Mouse (Mus musculus) limb, embryonic 15.5 days (tissue): ENCODE measurements at regions not wholly inside any gene's neighbourhood (a gene's known extent, or its start where the extent isn't known, plus 50 kb on each side); places are given as distances from the start of the nearest gene placed in this dataset.

Experiments used
- ATAC-seq: fragments of 200-750 bp; cut with Nextera tagmentation; 2 replicates; pipeline ENCODE4 v1.8.0; 2017; ENCODE audit warnings: low read depth, moderate TSS enrichment; ENCODE audit not compliant: insufficient number of reproducible peaks, low FRiP score, low TSS enrichment
- H3K27ac ChIP-seq: fragments of 300-500 bp; sonication (generic); 2 replicates; pipeline ENCODE4 v1.5.1; 2015; ENCODE audit warnings: moderate library complexity, mild to moderate bottlenecking, inconsistent platforms
- H3K27me3 ChIP-seq: fragments of 300-500 bp; sonication (generic); 2 replicates; pipeline ENCODE4 v1.6.1; 2015; ENCODE audit warnings: inconsistent platforms
- H3K36me3 ChIP-seq: fragments of 300-500 bp; sonication (generic); 2 replicates; pipeline ENCODE4 v1.6.1; 2015; ENCODE audit warnings: inconsistent platforms
- H3K4me1 ChIP-seq: fragments of 300-500 bp; sonication (generic); 2 replicates; pipeline ENCODE4 v1.6.1; 2015; ENCODE audit warnings: inconsistent platforms
- H3K4me2 ChIP-seq: fragments of 300-500 bp; sonication (generic); 2 replicates; pipeline ENCODE4 v1.6.1; 2015; ENCODE audit warnings: mild to moderate bottlenecking, inconsistent platforms
- H3K4me3 ChIP-seq: fragments of 300-500 bp; sonication (generic); 2 replicates; pipeline ENCODE4 v1.5.1; 2015; ENCODE audit warnings: mild to moderate bottlenecking, inconsistent platforms
- H3K9ac ChIP-seq: fragments of 300-500 bp; sonication (generic); 2 replicates; pipeline ENCODE4 v1.6.1; 2015; ENCODE audit warnings: inconsistent platforms
- H3K9me3 ChIP-seq: fragments of 300-500 bp; sonication (generic); 2 replicates; pipeline ENCODE4 v1.6.1; 2016; ENCODE audit warnings: inconsistent platforms
- WGBS: fragments of 180-500 bp; shearing (Covaris S2); methylation state at CpG from one replicate; pipeline ENCODE4 v1.1.7; 2015; 5-methylcytosine and 5-hydroxymethylcytosine counted together

DNA sequence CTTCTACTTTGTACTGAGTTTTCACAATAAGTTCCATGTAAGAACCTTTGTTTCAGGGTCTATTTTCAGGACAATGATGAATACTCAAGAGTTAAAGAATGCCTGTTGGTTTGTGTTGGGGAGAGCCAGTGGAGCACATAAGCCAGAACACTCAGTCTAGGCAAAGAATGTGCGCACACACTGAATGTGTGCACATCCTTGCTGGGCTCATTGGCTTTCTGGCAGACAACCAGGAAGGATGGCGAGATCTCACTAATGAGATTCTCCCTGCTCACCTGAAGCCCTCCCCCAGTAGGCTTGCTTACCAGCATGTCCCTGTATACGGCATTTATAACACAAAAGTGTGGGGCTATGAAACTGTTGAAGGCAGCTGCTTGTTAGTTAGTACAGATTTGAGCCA lies 411.0 kb downstream of the D3Ertd751e start:
- no peaks in the 10 kb centered on the region for H3K4me1 ChIP-seq
- H3K4me2 ChIP-seq, result no peak overlapping the region
- no peaks in the 10 kb centered on the region for H3K9me3 ChIP-seq
- no peak overlapping the region for H3K27ac ChIP-seq
- no peak overlapping the region for H3K4me3 ChIP-seq
- no peaks in the 10 kb centered on the region for H3K27me3 ChIP-seq
- WGBS, result 89% methylated on average over 3 of the region's 3 CpGs
- H3K36me3 ChIP-seq, result no peaks in the 10 kb centered on the region
- no peak overlapping the region for H3K9ac ChIP-seq
- no peak for ATAC-seq

DNA sequence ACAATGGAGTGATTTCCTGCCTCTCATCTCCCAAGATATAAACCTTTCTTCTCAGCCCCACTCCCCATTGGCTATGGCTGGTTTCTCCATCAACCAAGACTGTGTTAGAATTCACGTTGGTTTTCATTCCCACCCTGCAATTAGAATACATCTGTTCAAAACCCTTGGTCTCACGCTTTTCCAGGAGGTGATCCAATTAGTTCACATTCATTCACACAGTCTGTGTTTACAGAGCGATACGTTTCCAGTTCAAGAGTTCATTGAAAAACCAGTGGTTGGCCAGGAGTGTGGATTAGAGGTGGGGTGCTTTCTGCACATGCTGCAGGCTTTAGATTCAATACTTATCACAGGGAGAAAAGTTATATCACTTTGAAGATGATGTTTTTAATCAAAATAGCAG lies 412.5 kb downstream of the D3Ertd751e start:
- Histone ChIP-seq H3K9ac (no peak overlapping the region), H3K27ac (no peak overlapping the region), H3K4me2 (no peak overlapping the region), H3K9me3 (no peaks in the 10 kb centered on the region), H3K36me3 (no peaks in the 10 kb centered on the region), H3K4me3 (no peak overlapping the region), H3K27me3 (no peaks in the 10 kb centered on the region), H3K4me1 (no peaks in the 10 kb centered on the region)
- ATAC-seq, result no peak
- WGBS, result 53% methylated on average over 4 of the region's 4 CpGs

DNA sequence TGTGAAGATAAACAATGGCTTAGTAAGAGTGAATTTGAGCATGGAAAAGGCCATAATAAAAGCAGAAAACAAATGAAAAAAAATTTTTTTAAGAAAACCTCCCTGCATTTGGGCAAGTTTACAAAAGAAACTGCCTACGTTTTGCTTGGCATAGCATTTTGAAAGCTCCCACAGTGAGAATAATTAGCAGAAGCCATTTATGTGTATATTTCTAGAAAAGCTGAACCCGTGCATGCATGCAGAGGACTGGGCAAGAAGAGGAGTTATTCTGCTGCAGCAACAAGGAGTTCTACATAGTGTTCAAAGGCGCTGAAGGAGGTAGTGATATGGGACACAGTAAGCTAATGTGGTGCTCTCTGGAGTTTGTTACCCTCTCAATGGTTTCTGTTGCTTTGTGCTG lies 421.3 kb downstream of the D3Ertd751e start:
- no peak overlapping the region for H3K4me3 ChIP-seq
- no peak overlapping the region for H3K27ac ChIP-seq
- no peaks in the 10 kb centered on the region for H3K9me3 ChIP-seq
- no peaks in the 10 kb centered on the region for H3K4me1 ChIP-seq
- ATAC-seq, result no peak
- H3K27me3 ChIP-seq, result no peaks in the 10 kb centered on the region
- no peaks in the 10 kb centered on the region for H3K36me3 ChIP-seq
- WGBS, result 60% methylated on average over 3 of the region's 3 CpGs
- no peak overlapping the region for H3K9ac ChIP-seq
- H3K4me2 ChIP-seq, result no peak overlapping the region

DNA sequence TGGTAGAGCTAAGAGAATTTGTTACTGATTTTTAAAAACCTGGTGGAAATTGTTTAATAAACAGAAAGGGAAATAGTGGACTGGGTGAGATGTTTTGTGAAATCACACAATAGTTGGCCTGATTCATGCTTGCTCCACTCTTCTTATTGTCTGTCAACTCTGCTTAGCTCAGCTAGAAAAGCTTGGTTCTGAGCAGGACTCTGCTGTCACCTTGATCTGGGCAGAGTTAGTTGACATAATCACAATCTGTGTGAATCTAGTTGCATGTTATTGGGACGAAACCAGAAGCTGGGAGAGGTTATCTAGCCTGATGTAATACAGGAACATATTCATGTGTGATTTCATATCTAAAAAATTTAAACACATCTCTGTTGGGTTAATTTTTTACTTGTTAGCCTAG lies 456.8 kb downstream of the D3Ertd751e start:
- Histone ChIP-seq H3K9ac (no peak overlapping the region), H3K36me3 (no peaks in the 10 kb centered on the region), H3K9me3 (no peaks in the 10 kb centered on the region), H3K27me3 (no peaks in the 10 kb centered on the region), H3K4me1 (no peaks in the 10 kb centered on the region), H3K4me3 (no peak overlapping the region), H3K4me2 (no peak overlapping the region), H3K27ac (no peak overlapping the region)
- no peak for ATAC-seq
- 59% methylated on average over 1 of the region's 1 CpGs for WGBS

GRCm38 (mm10) chr3:42201373-42201772 lies 459.0 kb downstream of the D3Ertd751e start:
- H3K27ac ChIP-seq, result no peak overlapping the region
- H3K9me3 ChIP-seq, result no peaks in the 10 kb centered on the region
- no peak overlapping the region for H3K9ac ChIP-seq
- H3K36me3 ChIP-seq, result no peaks in the 10 kb centered on the region
- H3K4me3 ChIP-seq, result no peak overlapping the region
- no peaks in the 10 kb centered on the region for H3K4me1 ChIP-seq
- H3K4me2 ChIP-seq, result no peak overlapping the region
- no peak for ATAC-seq
- 85% methylated on average over 6 of the region's 6 CpGs for WGBS
- H3K27me3 ChIP-seq, result no peaks in the 10 kb centered on the region

GRCm38 (mm10) chr3:42205640-42206039 lies 463.2 kb downstream of the D3Ertd751e start:
- Histone ChIP-seq H3K9me3 (no peaks in the 10 kb centered on the region), H3K27ac (no peak overlapping the region), H3K27me3 (no peaks in the 10 kb centered on the region), H3K4me1 (no peaks in the 10 kb centered on the region), H3K4me3 (no peak overlapping the region), H3K36me3 (no peaks in the 10 kb centered on the region), H3K9ac (no peak overlapping the region), H3K4me2 (no peak overlapping the region)
- ATAC-seq, result no peak
- WGBS, result 88% methylated on average over 4 of the region's 4 CpGs

DNA sequence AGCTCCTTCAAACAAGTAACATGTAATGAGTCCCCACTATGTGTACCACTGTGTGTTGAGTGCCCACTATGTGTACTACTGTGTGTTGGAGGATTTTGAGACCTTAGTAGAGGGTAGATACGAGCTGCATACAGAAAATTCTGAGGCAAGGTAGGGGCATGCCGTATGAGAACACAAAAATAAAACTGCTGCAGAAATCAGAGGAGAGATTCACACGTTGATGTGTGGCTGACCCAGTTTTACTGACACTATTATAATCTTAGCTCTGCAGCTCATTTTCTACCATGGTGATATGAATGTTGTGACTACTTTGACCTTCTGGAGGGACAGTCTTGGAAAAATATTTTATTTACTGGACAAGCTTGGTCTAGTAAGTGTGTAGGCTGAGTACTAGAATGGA lies 469.0 kb downstream of the D3Ertd751e start:
- no peak for ATAC-seq
- WGBS, result 77% methylated on average over 3 of the region's 3 CpGs
- H3K4me3 ChIP-seq, result no peak overlapping the region

DNA sequence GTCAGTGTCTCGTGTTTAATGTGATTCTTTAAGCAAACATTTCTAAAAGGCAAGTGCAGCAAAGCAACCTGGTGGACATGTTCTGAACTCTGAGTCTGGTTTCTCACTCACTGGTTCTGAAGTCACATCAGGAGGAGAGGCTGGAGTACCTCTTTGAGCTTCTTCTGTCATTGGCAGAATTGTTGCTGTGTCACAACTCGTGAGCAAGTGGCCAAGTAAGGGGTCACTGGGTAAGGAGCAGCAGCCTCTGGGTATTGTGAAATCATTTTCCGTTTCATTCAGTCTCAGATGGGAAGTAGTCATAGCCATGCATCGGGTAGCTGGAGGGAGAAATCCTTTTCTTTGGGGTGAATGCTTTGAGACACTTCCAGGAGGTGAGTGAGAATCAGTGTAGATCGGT lies 470.0 kb downstream of the D3Ertd751e start:
- no peak overlapping the region for H3K9ac ChIP-seq
- H3K27ac ChIP-seq, result no peak overlapping the region
- WGBS, result 82% methylated on average over 5 of the region's 5 CpGs
- H3K36me3 ChIP-seq, result no peaks in the 10 kb centered on the region
- no peak for ATAC-seq
- H3K9me3 ChIP-seq, result no peaks in the 10 kb centered on the region
- H3K27me3 ChIP-seq, result no peaks in the 10 kb centered on the region
- no peak overlapping the region for H3K4me3 ChIP-seq
- no peaks in the 10 kb centered on the region for H3K4me1 ChIP-seq
- H3K4me2 ChIP-seq, result no peak overlapping the region

More for the DNA sequence above, 469.0 kb downstream of the D3Ertd751e start:
- Histone ChIP-seq H3K9ac (no peak overlapping the region), H3K36me3 (no peaks in the 10 kb centered on the region), H3K27me3 (no peaks in the 10 kb centered on the region), H3K27ac (no peak overlapping the region), H3K4me1 (no peaks in the 10 kb centered on the region), H3K9me3 (no peaks in the 10 kb centered on the region), H3K4me2 (no peak overlapping the region)

DNA sequence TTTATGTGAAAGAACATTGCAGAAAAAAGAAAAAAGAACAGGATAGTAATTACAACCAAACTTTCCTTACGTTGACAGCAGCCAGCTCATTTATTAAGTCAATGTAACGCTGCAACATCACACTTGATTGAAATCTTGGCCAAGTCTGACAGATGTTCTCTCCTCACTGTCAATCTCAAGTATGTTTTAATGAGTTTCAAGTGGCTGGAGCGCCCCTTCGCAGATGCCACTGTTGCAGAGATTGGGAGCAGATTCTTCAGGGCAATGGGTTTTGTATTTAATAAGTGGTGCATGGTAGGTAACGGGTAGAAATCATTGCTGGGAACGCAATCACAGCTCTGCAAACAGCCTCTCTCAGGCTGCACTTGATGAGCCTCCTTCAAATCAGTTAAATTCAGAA lies 470.8 kb downstream of the D3Ertd751e start:
- Histone ChIP-seq H3K9me3 (no peaks in the 10 kb centered on the region), H3K4me3 (no peak overlapping the region), H3K4me1 (no peaks in the 10 kb centered on the region), H3K36me3 (no peaks in the 10 kb centered on the region), H3K9ac (no peak overlapping the region), H3K27me3 (no peaks in the 10 kb centered on the region), H3K27ac (no peak overlapping the region), H3K4me2 (no peak overlapping the region)
- ATAC-seq, result no peak
- WGBS, result 69% methylated on average over 6 of the region's 6 CpGs

GRCm38 (mm10) chr3:42214624-42215276 lies 472.3 kb downstream of the D3Ertd751e start:
- Histone ChIP-seq H3K4me3 (no peak overlapping the region), H3K36me3 (no peaks in the 10 kb centered on the region), H3K27me3 (no peaks in the 10 kb centered on the region), H3K9ac (no peak overlapping the region), H3K9me3 (no peaks in the 10 kb centered on the region), H3K4me2 (no peak overlapping the region), H3K27ac (no peak overlapping the region), H3K4me1 (no peaks in the 10 kb centered on the region)
- 40% methylated on average over 10 of the region's 10 CpGs for WGBS
- ATAC-seq, result no peak

GRCm38 (mm10) chr3:42218719-42219118 lies 476.3 kb downstream of the D3Ertd751e start:
- ATAC-seq, result no peak
- Histone ChIP-seq H3K4me2 (no peak overlapping the region), H3K9ac (no peak overlapping the region), H3K4me3 (no peak overlapping the region), H3K4me1 (no peaks in the 10 kb centered on the region), H3K27me3 (no peaks in the 10 kb centered on the region), H3K27ac (no peak overlapping the region), H3K36me3 (no peaks in the 10 kb centered on the region), H3K9me3 (no peaks in the 10 kb centered on the region)
- 82% methylated on average over 3 of the region's 3 CpGs for WGBS

DNA sequence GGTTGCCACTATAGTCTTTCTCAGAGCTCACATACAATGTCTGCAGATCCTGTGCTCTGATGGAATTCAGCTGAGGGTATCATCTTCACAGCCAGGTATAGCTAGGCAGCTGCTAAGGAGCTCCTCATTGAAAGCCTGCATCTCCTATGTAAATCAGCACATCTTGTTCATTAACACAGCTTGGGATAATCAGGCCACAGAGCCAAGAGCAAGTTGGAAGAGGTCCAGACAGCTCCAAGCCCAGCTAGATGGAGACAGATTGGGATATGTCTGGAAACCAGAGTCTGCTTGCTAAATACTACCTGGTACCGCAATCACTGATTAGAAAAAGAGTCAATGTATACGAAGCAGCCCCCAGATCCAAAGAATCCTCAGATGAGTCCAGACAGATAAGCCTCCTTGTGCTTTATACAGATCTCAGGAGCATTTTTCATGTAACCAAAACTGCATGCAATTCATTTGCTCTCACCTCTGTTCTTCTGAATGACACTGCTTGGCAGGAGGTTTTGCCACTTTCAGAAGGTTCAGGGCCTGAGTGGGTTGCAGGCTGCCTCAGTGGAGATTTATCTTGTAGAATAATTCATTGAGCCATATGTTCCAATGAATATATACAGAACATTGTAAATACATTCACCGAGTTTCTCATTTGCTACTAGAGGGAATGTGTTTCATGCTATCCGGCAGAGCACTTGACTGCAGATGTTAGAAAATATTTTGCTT lies 485.4 kb downstream of the D3Ertd751e start:
- WGBS, result 59% methylated on average over 4 of the region's 4 CpGs
- Histone ChIP-seq H3K4me3 (no peak overlapping the region), H3K36me3 (no peaks in the 10 kb centered on the region), H3K4me1 (no peaks in the 10 kb centered on the region), H3K4me2 (no peak overlapping the region), H3K27me3 (no peaks in the 10 kb centered on the region), H3K27ac (no peak overlapping the region), H3K9me3 (no peaks in the 10 kb centered on the region), H3K9ac (no peak overlapping the region)
- ATAC-seq, result no peak

GRCm38 (mm10) chr3:42228399-42228755 lies 486.0 kb downstream of the D3Ertd751e start:
- Histone ChIP-seq H3K36me3 (no peaks in the 10 kb centered on the region), H3K9ac (no peak overlapping the region), H3K27me3 (no peaks in the 10 kb centered on the region), H3K4me3 (no peak overlapping the region), H3K9me3 (no peaks in the 10 kb centered on the region), H3K27ac (no peak overlapping the region), H3K4me1 (no peaks in the 10 kb centered on the region), H3K4me2 (no peak overlapping the region)
- no peak for ATAC-seq
- 64% methylated on average over 3 of the region's 3 CpGs for WGBS
